Mouse (Mus musculus) embryonic facial prominence, embryonic 10.5 days (tissue): ENCODE results near the gene Tmem184b. TPM values are rescaled to one million over a fixed set of nuclear protein-coding genes. Genes with fewer than 3 reads are reported as not detected.

Source experiments
- DNase-seq: peaks from one replicate; pipeline ENCODE4 v3.0.0-alpha.2; 2017; ENCODE audit warnings: low spot score
- H3K27ac ChIP-seq: fragments of 300-500 bp; sonication (generic); replicated peaks from 2 replicates; pipeline ENCODE4 v1.5.1; 2016; ENCODE audit warnings: mild to moderate bottlenecking
- H3K27me3 ChIP-seq: fragments of 300-500 bp; sonication (generic); replicated peaks from 2 replicates; pipeline ENCODE4 v1.6.1; 2016; ENCODE audit warnings: low read depth, mild to moderate bottlenecking; ENCODE audit not compliant: poor library complexity, severe bottlenecking
- H3K36me3 ChIP-seq: fragments of 300-500 bp; sonication (generic); replicated peaks from 2 replicates; pipeline ENCODE4 v1.6.1; 2016; ENCODE audit warnings: mild to moderate bottlenecking, moderate library complexity
- H3K4me1 ChIP-seq: fragments of 300-500 bp; sonication (generic); 2 replicates; pipeline ENCODE4 v1.6.1; 2016
- H3K4me3 ChIP-seq: fragments of 300-500 bp; sonication (generic); 2 replicates; pipeline ENCODE4 v1.5.1; 2016; ENCODE audit warnings: mild to moderate bottlenecking, moderate library complexity
- H3K9me3 ChIP-seq: fragments of 300-500 bp; sonication (generic); 2 replicates; pipeline ENCODE4 v1.6.1; 2016; ENCODE audit warnings: mild to moderate bottlenecking
- WGBS: fragments of 180-500 bp; shearing (Covaris S2); methylation state at CpG from one replicate; pipeline ENCODE4 v1.1.7; 2016; 5-methylcytosine and 5-hydroxymethylcytosine counted together
- polyA plus RNA-seq: library from polyadenylated mRNA; unstranded; fragments of >200 nt; fragmentation: Nextera tagmentation; extraction: Ambion mirVana; gene quantifications from 2 replicates; pipeline ENCODE4 v1.2.1, GENCODE M21; 2016

Gene Tmem184b
- polyA plus RNA-seq, 1 experiment from 2014 or later: 58.9 TPM

GRCm38 (mm10) chr15:79392527-79392926, 10.8 kb downstream of the Tmem184b start:
- peaks cover 55% of the 10 kb centered on the region for H3K4me1 ChIP-seq
- no peak for DNase-seq
- H3K9me3 ChIP-seq: no peaks in the 10 kb centered on the region
- WGBS: 89% methylated on average over 5 of the region's 5 CpGs
- 0 out of 2 replicates have a peak, but pooled peaks cover 4% of the 10 kb centered on the region for H3K27me3 ChIP-seq
- peaks cover 24% of the 10 kb centered on the region for H3K36me3 ChIP-seq
- no peak overlapping the region for H3K4me3 ChIP-seq
- H3K27ac ChIP-seq: peak overlapping the region; percentile 45; the same call in 1 of the 2 replicates

- Histone ChIP-seq H3K4me1 (peaks cover 55% of the 10 kb centered on the region), H3K27ac (peak overlapping the region; percentile 52), H3K9me3 (no peaks in the 10 kb centered on the region), H3K27me3 (0 out of 2 replicates have a peak, but pooled peaks cover 4% of the 10 kb centered on the region), H3K4me3 (no peak overlapping the region), H3K36me3 (peaks cover 17% of the 10 kb centered on the region; the same call in 1 of the 2 replicates)
- no peak for DNase-seq
- WGBS: 59% methylated on average over 7 of the region's 7 CpGs
These were observed 11.8 kb downstream of the Tmem184b start for GRCm38 (mm10) chr15:79391447-79392093.

- no peak overlapping the region for H3K27ac ChIP-seq
- H3K36me3 ChIP-seq: peaks cover 8% of the 10 kb centered on the region; the same call in 1 of the 2 replicates
- 87% methylated on average over 6 of the region's 6 CpGs for WGBS
- 0 out of 2 replicates have a peak, but pooled peaks cover 4% of the 10 kb centered on the region for H3K27me3 ChIP-seq
- peaks cover 55% of the 10 kb centered on the region for H3K4me1 ChIP-seq
- DNase-seq: no peak
- no peak overlapping the region for H3K4me3 ChIP-seq
- no peaks in the 10 kb centered on the region for H3K9me3 ChIP-seq
These were observed 12.9 kb downstream of the Tmem184b start for GRCm38 (mm10) chr15:79390434-79390833.

GRCm38 (mm10) chr15:79388171-79388570, 15.2 kb downstream of the Tmem184b start:
- peaks cover 37% of the 10 kb centered on the region for H3K4me1 ChIP-seq
- no peak overlapping the region for H3K27ac ChIP-seq
- H3K36me3 ChIP-seq: peaks cover 16% of the 10 kb centered on the region; the same call in 1 of the 2 replicates
- 75% methylated on average over 6 of the region's 6 CpGs for WGBS
- H3K4me3 ChIP-seq: no peak overlapping the region
- no peaks in the 10 kb centered on the region for H3K27me3 ChIP-seq
- H3K9me3 ChIP-seq: no peaks in the 10 kb centered on the region
- no peak for DNase-seq

- H3K27me3 ChIP-seq: no peaks in the 10 kb centered on the region
- peaks cover 14% of the 10 kb centered on the region; the same call in 1 of the 2 replicates for H3K36me3 ChIP-seq
- H3K9me3 ChIP-seq: no peaks in the 10 kb centered on the region
- H3K4me3 ChIP-seq: no peak overlapping the region
- WGBS: 88% methylated on average over 7 of the region's 7 CpGs
- no peak overlapping the region for H3K27ac ChIP-seq
- DNase-seq: no peak
- peaks cover 33% of the 10 kb centered on the region for H3K4me1 ChIP-seq
These were observed 15.8 kb downstream of the Tmem184b start for GRCm38 (mm10) chr15:79387611-79388010.

- H3K9me3 ChIP-seq: no peaks in the 10 kb centered on the region
- no peak overlapping the region for H3K27ac ChIP-seq
- no peaks in the 10 kb centered on the region for H3K27me3 ChIP-seq
- no peak for DNase-seq
- no peak overlapping the region for H3K4me3 ChIP-seq
- peaks cover 28% of the 10 kb centered on the region for H3K4me1 ChIP-seq
- WGBS: 72% methylated on average over 6 of the region's 6 CpGs
- peaks cover 14% of the 10 kb centered on the region; the same call in 1 of the 2 replicates for H3K36me3 ChIP-seq
These were observed 16.3 kb downstream of the Tmem184b start for GRCm38 (mm10) chr15:79387081-79387480.

GRCm38 (mm10) chr15:79381644-79382043, 21.7 kb downstream of the Tmem184b start:
- no peak for DNase-seq
- no peak overlapping the region for H3K27ac ChIP-seq
- H3K9me3 ChIP-seq: no peaks in the 10 kb centered on the region
- peaks cover 17% of the 10 kb centered on the region; the same call in 1 of the 2 replicates for H3K4me1 ChIP-seq
- WGBS: 88% methylated on average over 9 of the region's 9 CpGs
- H3K27me3 ChIP-seq: no peaks in the 10 kb centered on the region
- no peak overlapping the region for H3K4me3 ChIP-seq
- H3K36me3 ChIP-seq: peaks cover 30% of the 10 kb centered on the region

- 56% methylated on average over 23 of the region's 23 CpGs for WGBS
- H3K27me3 ChIP-seq: no peaks in the 10 kb centered on the region
These were observed 22.6 kb downstream of the Tmem184b start for GRCm38 (mm10) chr15:79380468-79381444.

GRCm38 (mm10) chr15:79379658-79380057, 23.7 kb downstream of the Tmem184b start:
- Histone ChIP-seq H3K27me3 (no peaks in the 10 kb centered on the region), H3K36me3 (peaks cover 50% of the 10 kb centered on the region), H3K4me3 (no peak overlapping the region), H3K9me3 (no peaks in the 10 kb centered on the region), H3K4me1 (peaks cover 27% of the 10 kb centered on the region), H3K27ac (no peak overlapping the region)
- DNase-seq: no peak
- WGBS: 90% methylated on average over 7 of the region's 7 CpGs

More at GRCm38 (mm10) chr15:79380468-79381444, 22.6 kb downstream of the Tmem184b start:
- H3K9me3 ChIP-seq: no peaks in the 10 kb centered on the region
- peaks cover 17% of the 10 kb centered on the region; the same call in 1 of the 2 replicates for H3K4me1 ChIP-seq
- peak; percentile 86 for DNase-seq
- peaks cover 39% of the 10 kb centered on the region for H3K36me3 ChIP-seq
- H3K4me3 ChIP-seq: no peak overlapping the region
- H3K27ac ChIP-seq: no peak overlapping the region

- Histone ChIP-seq H3K27me3 (no peaks in the 10 kb centered on the region), H3K4me1 (peaks cover 33% of the 10 kb centered on the region), H3K9me3 (no peaks in the 10 kb centered on the region), H3K36me3 (peaks cover 51% of the 10 kb centered on the region), H3K27ac (no peak overlapping the region), H3K4me3 (no peak overlapping the region)
- WGBS: 95% methylated on average over 10 of the region's 10 CpGs
- no peak for DNase-seq
These were observed 24.8 kb downstream of the Tmem184b start for GRCm38 (mm10) chr15:79378608-79379007.

GRCm38 (mm10) chr15:79377681-79378080, 25.7 kb downstream of the Tmem184b start:
- 85% methylated on average over 6 of the region's 6 CpGs for WGBS
- H3K4me1 ChIP-seq: peaks cover 27% of the 10 kb centered on the region
- H3K27ac ChIP-seq: 0 out of 2 replicates have a peak overlapping the region, but pooled peaks have one; percentile 19
- peaks cover 60% of the 10 kb centered on the region for H3K36me3 ChIP-seq
- no peak overlapping the region for H3K4me3 ChIP-seq
- no peaks in the 10 kb centered on the region for H3K9me3 ChIP-seq
- no peaks in the 10 kb centered on the region for H3K27me3 ChIP-seq
- DNase-seq: no peak

GRCm38 (mm10) chr15:79374760-79375159, 28.6 kb downstream of the Tmem184b start:
- peaks cover 82% of the 10 kb centered on the region for H3K36me3 ChIP-seq
- H3K27ac ChIP-seq: peak overlapping the region; percentile 45; the same call in 1 of the 2 replicates
- no peaks in the 10 kb centered on the region for H3K9me3 ChIP-seq
- H3K27me3 ChIP-seq: no peaks in the 10 kb centered on the region
- peak; percentile 34 for DNase-seq
- H3K4me3 ChIP-seq: no peak overlapping the region
- 55% methylated on average over 3 of the region's 3 CpGs for WGBS
- H3K4me1 ChIP-seq: peaks cover 28% of the 10 kb centered on the region
